Mouse (Mus musculus): ENCODE measurements around the gene Nav2.

DNA sequence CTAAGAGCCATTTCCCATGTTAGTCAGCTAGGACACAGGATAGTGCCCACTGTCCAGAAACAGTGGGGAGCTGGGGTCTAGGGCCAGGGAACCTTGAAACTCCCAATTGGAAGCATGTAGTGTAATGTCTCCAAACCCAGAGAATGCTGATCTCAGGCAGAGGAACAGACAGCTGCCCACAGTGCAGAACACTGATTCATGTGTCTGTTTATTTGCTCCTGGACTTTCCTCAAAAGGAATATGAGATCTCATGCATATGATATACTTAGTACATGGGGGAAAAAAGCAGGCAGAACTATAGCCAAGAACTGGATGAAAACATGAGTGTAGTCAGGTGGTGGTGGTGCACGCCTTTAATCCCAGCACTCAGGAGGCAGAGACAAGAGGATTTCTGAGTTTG is 297.0 kb downstream of the Nav2 start:
- TF ChIP-seq CTCF (IDR thresholded peaks at IDR 0.05) (no peak), POLR2A (IDR thresholded peaks at IDR 0.05; ENCODE audit: insufficient read depth, low read depth, low read length) (no peak)

Measured in heart, adult 2 months (tissue).